Mouse (Mus musculus) hindbrain, embryonic 12.5 days (tissue): Measurements from ENCODE around the gene Pitpnm1. TPM values are rescaled to one million over a fixed set of nuclear protein-coding genes. Genes with fewer than 3 reads are reported as not detected.
A peak's percentile ranks its signal among the peaks of the same experiment; 100 is the strongest.

Experiments used
- ATAC-seq: fragments of 200-750 bp; cut with Nextera tagmentation; 2 replicates; pipeline ENCODE4 v1.8.0; 2017; ENCODE audit warnings: moderate TSS enrichment; ENCODE audit not compliant: low FRiP score
- H3K27ac ChIP-seq: fragments of 300-500 bp; sonication (generic); 2 replicates; pipeline ENCODE4 v1.5.1; 2016; ENCODE audit warnings: mild to moderate bottlenecking
- H3K27me3 ChIP-seq: fragments of 300-500 bp; sonication (generic); 2 replicates; pipeline ENCODE4 v1.6.1; 2016; ENCODE audit warnings: mild to moderate bottlenecking
- H3K36me3 ChIP-seq: fragments of 300-500 bp; sonication (generic); 2 replicates; pipeline ENCODE4 v1.6.1; 2016; ENCODE audit warnings: mild to moderate bottlenecking
- H3K4me1 ChIP-seq: fragments of 300-500 bp; sonication (generic); 2 replicates; pipeline ENCODE4 v1.6.1; 2016
- H3K4me2 ChIP-seq: fragments of 300-500 bp; sonication (generic); replicated peaks from 2 replicates; pipeline ENCODE4 v1.6.1; 2016; ENCODE audit warnings: mild to moderate bottlenecking
- H3K4me3 ChIP-seq: fragments of 300-500 bp; sonication (generic); 2 replicates; pipeline ENCODE4 v1.5.1; 2016; ENCODE audit warnings: mild to moderate bottlenecking
- H3K9ac ChIP-seq: fragments of 300-500 bp; sonication (generic); 2 replicates; pipeline ENCODE4 v1.6.1; 2016; ENCODE audit warnings: mild to moderate bottlenecking, moderate library complexity
- H3K9me3 ChIP-seq: fragments of 300-500 bp; sonication (generic); replicated peaks from 2 replicates; pipeline ENCODE4 v1.6.1; 2016; ENCODE audit warnings: mild to moderate bottlenecking
- WGBS: fragments of 180-500 bp; shearing (Covaris S2); methylation state at CpG from one replicate; pipeline ENCODE4 v1.1.7; 2016; 5-methylcytosine and 5-hydroxymethylcytosine counted together
- polyA plus RNA-seq: library from polyadenylated mRNA; unstranded; fragments of >200 nt; fragmentation: Nextera tagmentation; extraction: Ambion mirVana; gene quantifications from 2 replicates; pipeline ENCODE4 v1.2.1, GENCODE M21; 2016

Gene Pitpnm1
- polyA plus RNA-seq, 1 experiment from 2014 or later, result 24.4 TPM

GRCm38 (mm10) chr19:4089128-4089527 is 10.7 kb upstream of the Pitpnm1 start:
- Histone ChIP-seq H3K9me3 (no peaks in the 10 kb centered on the region), H3K27ac (no peak overlapping the region), H3K4me1 (no peaks in the 10 kb centered on the region), H3K27me3 (no peaks in the 10 kb centered on the region; the same call in 1 of the 2 replicates), H3K9ac (no peak overlapping the region), H3K4me2 (no peak overlapping the region), H3K36me3 (no peaks in the 10 kb centered on the region), H3K4me3 (no peak overlapping the region)
- WGBS, result 82% methylated on average over 6 of the region's 6 CpGs
- no peak for ATAC-seq

- H3K36me3 ChIP-seq, result no peaks in the 10 kb centered on the region
- no peak overlapping the region for H3K4me3 ChIP-seq
- no peak overlapping the region for H3K9ac ChIP-seq
- WGBS, result 92% methylated on average over 3 of the region's 3 CpGs
- H3K4me1 ChIP-seq, result no peaks in the 10 kb centered on the region
- H3K27ac ChIP-seq, result no peak overlapping the region
- no peaks in the 10 kb centered on the region for H3K9me3 ChIP-seq
- ATAC-seq, result no peak
- no peaks in the 10 kb centered on the region for H3K27me3 ChIP-seq
- no peak overlapping the region for H3K4me2 ChIP-seq
Observed at GRCm38 (mm10) chr19:4090446-4090845, 9.4 kb upstream of the Pitpnm1 start.

- Histone ChIP-seq H3K27me3 (no peaks in the 10 kb centered on the region), H3K36me3 (no peaks in the 10 kb centered on the region), H3K4me2 (no peak overlapping the region), H3K27ac (no peak overlapping the region), H3K9me3 (no peaks in the 10 kb centered on the region), H3K4me1 (peaks cover 3% of the 10 kb centered on the region), H3K4me3 (no peak overlapping the region), H3K9ac (no peak overlapping the region)
- 59% methylated on average over 2 of the region's 2 CpGs for WGBS
- ATAC-seq, result no peak
Observed at GRCm38 (mm10) chr19:4091383-4091782, 8.4 kb upstream of the Pitpnm1 start.

GRCm38 (mm10) chr19:4092750-4093149 is 7.0 kb upstream of the Pitpnm1 start:
- Histone ChIP-seq H3K36me3 (no peaks in the 10 kb centered on the region), H3K4me3 (no peak overlapping the region), H3K27me3 (no peaks in the 10 kb centered on the region), H3K9me3 (no peaks in the 10 kb centered on the region), H3K9ac (no peak overlapping the region), H3K27ac (no peak overlapping the region), H3K4me1 (peaks cover 8% of the 10 kb centered on the region), H3K4me2 (no peak overlapping the region)
- no peak for ATAC-seq
- 91% methylated on average over 3 of the region's 3 CpGs for WGBS

DNA sequence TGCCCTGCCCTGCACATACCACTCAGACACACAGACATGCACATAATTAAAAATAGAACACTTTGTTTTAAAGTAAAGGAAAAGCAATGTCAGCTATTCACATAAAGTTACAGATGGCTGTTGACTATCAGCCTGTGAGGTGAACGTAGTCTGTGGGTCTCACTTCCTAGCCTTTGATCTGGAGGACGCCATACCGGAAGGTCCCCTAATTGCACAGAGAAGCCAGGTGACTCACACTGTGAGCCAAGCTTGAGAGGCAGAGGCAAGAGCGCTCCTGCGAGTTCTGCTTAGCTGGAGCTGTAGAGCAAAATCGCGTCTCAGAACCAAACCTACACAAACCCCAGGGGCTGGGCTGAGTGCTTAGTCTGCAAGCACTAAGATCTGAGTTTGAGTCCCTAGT is 6.0 kb upstream of the Pitpnm1 start:
- peaks cover 17% of the 10 kb centered on the region for H3K4me1 ChIP-seq

DNA sequence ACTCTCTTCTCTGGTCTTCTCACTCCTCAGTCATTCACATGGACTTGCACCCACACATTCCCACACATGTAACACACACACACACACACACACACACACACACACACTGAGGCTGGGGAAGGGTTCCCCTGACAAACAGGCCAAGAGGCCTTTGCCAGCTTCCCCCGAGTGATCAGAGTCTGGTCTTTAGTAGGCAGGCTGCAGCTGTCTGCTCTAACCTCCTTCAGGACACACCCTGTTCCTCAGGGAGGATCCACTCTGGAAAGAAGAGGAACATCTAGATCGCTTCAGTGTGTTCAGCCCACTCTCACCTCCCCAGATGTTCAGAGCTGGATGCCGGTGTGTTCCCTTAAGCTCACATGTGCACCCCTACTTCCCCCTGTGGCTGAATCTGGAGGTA is 5.5 kb upstream of the Pitpnm1 start:
- H3K36me3 ChIP-seq, result no peaks in the 10 kb centered on the region
- peaks cover 22% of the 10 kb centered on the region for H3K4me1 ChIP-seq
- ATAC-seq, result no peak
- no peaks in the 10 kb centered on the region for H3K9me3 ChIP-seq
- WGBS, result 80% methylated on average over 3 of the region's 3 CpGs
- H3K4me3 ChIP-seq, result no peak overlapping the region
- no peak overlapping the region for H3K9ac ChIP-seq
- H3K4me2 ChIP-seq, result no peak overlapping the region
- no peaks in the 10 kb centered on the region for H3K27me3 ChIP-seq
- no peak overlapping the region for H3K27ac ChIP-seq

More for the DNA sequence above, 6.0 kb upstream of the Pitpnm1 start:
- H3K27me3 ChIP-seq, result no peaks in the 10 kb centered on the region
- H3K4me3 ChIP-seq, result no peak overlapping the region
- no peak overlapping the region for H3K27ac ChIP-seq
- H3K4me2 ChIP-seq, result no peak overlapping the region
- WGBS, result 76% methylated on average over 7 of the region's 7 CpGs
- no peaks in the 10 kb centered on the region for H3K9me3 ChIP-seq
- no peak overlapping the region for H3K9ac ChIP-seq
- ATAC-seq, result no peak
- no peaks in the 10 kb centered on the region for H3K36me3 ChIP-seq

- H3K4me3 ChIP-seq, result no peak overlapping the region
- H3K27ac ChIP-seq, result no peak overlapping the region
- no peaks in the 10 kb centered on the region for H3K36me3 ChIP-seq
- peaks cover 27% of the 10 kb centered on the region for H3K4me1 ChIP-seq
- H3K27me3 ChIP-seq, result peaks cover 4% of the 10 kb centered on the region; the same call in 1 of the 2 replicates
- no peaks in the 10 kb centered on the region for H3K9me3 ChIP-seq
- no peak for ATAC-seq
- H3K4me2 ChIP-seq, result no peak overlapping the region
- 75% methylated on average over 5 of the region's 5 CpGs for WGBS
- H3K9ac ChIP-seq, result no peak overlapping the region
Observed at GRCm38 (mm10) chr19:4094774-4095303, 5.0 kb upstream of the Pitpnm1 start.

DNA sequence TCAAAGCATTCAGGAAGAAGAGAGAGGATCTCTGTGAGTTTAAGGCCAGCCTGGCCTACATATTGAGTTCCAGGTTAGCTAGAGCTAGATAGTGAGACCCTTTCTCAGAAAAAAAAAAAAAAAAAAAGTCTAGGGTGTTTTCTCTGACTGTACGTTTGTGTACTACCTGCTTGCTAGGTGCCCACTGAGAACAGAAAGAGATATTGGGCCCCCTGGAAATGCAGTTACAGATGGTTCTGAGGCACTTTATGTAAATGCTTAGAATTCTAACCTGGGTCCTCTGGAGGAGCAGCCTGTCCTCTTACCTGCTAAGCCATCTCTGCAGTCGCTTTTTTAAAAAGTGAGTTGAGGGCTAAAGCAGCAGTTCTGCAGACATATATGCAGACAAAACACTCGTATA is 4.0 kb upstream of the Pitpnm1 start:
- no peak for ATAC-seq
- Histone ChIP-seq H3K36me3 (no peaks in the 10 kb centered on the region), H3K9ac (no peak overlapping the region), H3K4me3 (no peak overlapping the region), H3K4me2 (peak overlapping the region; percentile 65; the same call in 1 of the 2 replicates), H3K27me3 (peaks cover 14% of the 10 kb centered on the region), H3K9me3 (no peaks in the 10 kb centered on the region), H3K4me1 (peaks cover 37% of the 10 kb centered on the region), H3K27ac (no peak overlapping the region)
- WGBS, result 68% methylated on average over 3 of the region's 3 CpGs

DNA sequence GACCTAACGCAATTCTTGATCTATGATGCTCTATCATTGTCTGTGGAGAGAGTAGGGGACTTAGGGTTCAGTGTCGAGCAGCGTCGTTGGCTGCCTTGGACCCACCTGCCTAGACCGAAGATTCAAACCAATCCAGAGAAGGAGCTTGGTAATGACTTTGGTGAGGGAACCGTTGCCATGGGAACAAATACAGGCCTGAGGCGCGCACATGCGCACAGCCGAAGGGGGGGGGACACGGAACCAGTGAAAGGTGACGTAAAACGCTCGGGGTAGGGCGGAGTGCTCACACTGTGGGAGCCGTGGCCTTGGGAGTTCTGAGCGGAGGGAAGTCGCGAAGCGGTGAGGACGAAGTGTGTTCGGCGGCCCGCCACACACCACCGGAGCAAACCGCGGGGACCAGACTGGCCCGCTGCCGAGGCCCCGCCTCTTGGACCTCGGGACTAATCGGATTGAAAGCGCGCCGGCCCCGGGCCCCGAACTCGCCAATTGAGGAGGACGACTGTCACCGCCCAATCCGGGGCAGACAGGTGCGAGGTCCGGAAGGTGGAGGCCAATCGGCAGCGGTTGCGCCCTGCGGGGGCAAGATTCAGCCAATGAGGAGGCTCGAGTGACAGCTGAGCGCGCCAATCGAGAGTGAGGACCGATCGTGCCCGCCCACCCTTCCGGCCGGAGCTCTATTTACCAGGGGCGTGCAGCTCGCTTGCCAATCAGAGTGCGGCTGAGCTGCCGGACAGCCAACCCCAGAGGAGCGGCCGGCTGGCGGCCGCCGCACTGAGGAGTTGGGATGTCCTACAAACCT is 3.0 kb upstream of the Pitpnm1 start, which contains the start of gene Cdk2ap2:
Gene Cdk2ap2 (plus strand): TSS at position 541 of the 799 bp plus-strand sequence.
- peaks cover 24% of the 10 kb centered on the region for H3K27me3 ChIP-seq
- peak; percentile 94 for ATAC-seq
- H3K27ac ChIP-seq, result peak within 1 kb of the TSS; percentile 89
- WGBS, result under 1% methylated on average over 65 of the region's 65 CpGs
- peak within 1 kb of the TSS; percentile 55 for H3K4me3 ChIP-seq
- H3K4me2 ChIP-seq, result peak within 1 kb of the TSS; percentile 65
- H3K9ac ChIP-seq, result peak within 1 kb of the TSS; percentile 55
- no peaks in the 10 kb centered on the region for H3K36me3 ChIP-seq
- H3K9me3 ChIP-seq, result no peaks in the 10 kb centered on the region
- peaks cover 45% of the 10 kb centered on the region for H3K4me1 ChIP-seq

DNA sequence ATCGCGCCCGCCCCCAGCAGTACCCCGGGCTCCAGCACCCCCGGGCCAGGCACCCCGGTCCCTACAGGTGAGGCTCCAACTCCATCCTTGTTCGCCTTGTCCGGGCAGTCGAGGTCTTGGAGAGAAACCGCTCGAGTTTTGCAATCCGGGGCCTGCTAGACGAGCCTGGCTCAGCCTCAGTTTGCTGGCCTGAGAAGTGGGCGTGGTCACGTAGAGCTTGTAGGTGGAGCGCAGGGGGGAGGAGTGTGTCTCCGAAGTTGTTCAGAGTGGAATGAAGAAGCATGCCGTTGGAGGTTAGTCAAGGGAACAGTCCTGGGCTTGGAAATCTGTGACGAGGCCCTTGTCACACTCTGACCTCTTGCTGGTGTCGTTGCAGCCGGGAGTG is 2.4 kb upstream of the Pitpnm1 start:
- peak overlapping the region; percentile 55 for H3K4me3 ChIP-seq
- no peaks in the 10 kb centered on the region for H3K36me3 ChIP-seq
- peaks cover 45% of the 10 kb centered on the region for H3K4me1 ChIP-seq
- 3% methylated on average over 21 of the region's 21 CpGs for WGBS
- H3K27me3 ChIP-seq, result peaks cover 30% of the 10 kb centered on the region
- H3K4me2 ChIP-seq, result peak overlapping the region; percentile 65
- peak overlapping the region; percentile 45; the same call in 1 of the 2 replicates for H3K27ac ChIP-seq
- H3K9ac ChIP-seq, result peak overlapping the region; percentile 39
- no peaks in the 10 kb centered on the region for H3K9me3 ChIP-seq
- ATAC-seq, result no peak; the same call in 1 of the 2 replicates

- no peak overlapping the region for H3K9ac ChIP-seq
- WGBS, result 82% methylated on average over 13 of the region's 13 CpGs
- H3K27me3 ChIP-seq, result peaks cover 40% of the 10 kb centered on the region
- no peak for ATAC-seq
- no peak overlapping the region for H3K27ac ChIP-seq
- H3K4me3 ChIP-seq, result no peak overlapping the region
- H3K36me3 ChIP-seq, result no peaks in the 10 kb centered on the region
- H3K4me2 ChIP-seq, result no peak overlapping the region
- H3K9me3 ChIP-seq, result no peaks in the 10 kb centered on the region
- peaks cover 48% of the 10 kb centered on the region for H3K4me1 ChIP-seq
Observed at GRCm38 (mm10) chr19:4098426-4098825, 1.4 kb upstream of the Pitpnm1 start.

DNA sequence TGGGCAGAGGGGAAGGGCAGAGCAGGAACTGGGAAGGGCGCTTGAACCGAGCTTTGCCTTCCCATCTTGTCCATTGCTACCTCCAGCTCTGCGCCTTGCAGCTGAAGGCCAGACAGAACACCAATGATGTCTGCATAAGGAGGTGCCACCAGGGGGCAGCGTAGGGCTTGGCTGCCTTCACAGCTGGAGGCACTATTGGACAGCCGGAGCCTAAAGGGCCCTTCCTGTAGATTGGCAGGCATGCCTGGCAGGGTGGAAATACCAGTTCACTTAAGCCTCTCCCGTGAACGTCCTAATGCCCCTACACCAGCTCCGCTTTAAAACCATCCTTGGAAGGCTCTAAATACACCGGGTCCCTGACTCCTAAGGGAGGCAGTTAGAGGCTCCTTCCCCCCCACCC is 742 bp upstream of the Pitpnm1 start:
- no peaks in the 10 kb centered on the region for H3K9me3 ChIP-seq
- ATAC-seq, result no peak
- peak overlapping the region; percentile 50; the same call in 1 of the 2 replicates for H3K4me3 ChIP-seq
- 11% methylated on average over 9 of the region's 9 CpGs for WGBS
- H3K27me3 ChIP-seq, result peaks cover 43% of the 10 kb centered on the region
- no peak overlapping the region for H3K27ac ChIP-seq
- no peaks in the 10 kb centered on the region for H3K36me3 ChIP-seq
- H3K4me1 ChIP-seq, result peaks cover 49% of the 10 kb centered on the region
- H3K9ac ChIP-seq, result no peak overlapping the region
- 0 out of 2 replicates have a peak overlapping the region, but pooled peaks have one; percentile 69 for H3K4me2 ChIP-seq
